Mouse (Mus musculus): ENCODE data around the gene Gspt2. TPM values are rescaled to one million over a fixed set of nuclear protein-coding genes. Genes with fewer than 3 reads are reported as not detected.

Gspt2 gene
- 1.0 and 1.1 TPM in 2 replicates for polyA plus RNA-seq (2015; fragmentation: Nextera tagmentation; extraction: Ambion mirVana)

GRCm38 (mm10) chrX:94635961-94636563, at the start of gene Gspt2:
Gene Gspt2 (plus strand): TSS chrX:94636069.
- Histone ChIP-seq H3K36me3 (ENCODE audit: insufficient read depth, low read length) (no peaks in the 10 kb centered on the region), H3K9me3 (ENCODE audit: low read length) (no peaks in the 10 kb centered on the region), H3K4me2 (replicated peaks; ENCODE audit: low read depth, low read length) (peak within 1 kb of the TSS; percentile 77), H3K4me1 (ENCODE audit: insufficient read depth, low read depth, low read length) (no peaks in the 10 kb centered on the region), H3K27me3 (replicated peaks; ENCODE audit: insufficient read depth, low read length) (no peaks in the 10 kb centered on the region; the same call in 1 of the 2 replicates), H3K27ac (ENCODE audit: low read length) (no peak within 1 kb of the TSS), H3K9ac (replicated peaks; ENCODE audit: low read depth) (no peak within 1 kb of the TSS), H3K4me3 (ENCODE audit: low read depth, low read length) (peak within 1 kb of the TSS; percentile 43)
- peak; percentile 57 for ATAC-seq
- TF ChIP-seq CTCF (IDR thresholded peaks at IDR 0.05) (no peak), EP300 (IDR thresholded peaks at IDR 0.05) (no peak)
- WGBS = 18% methylated on average over 52 of the region's 53 CpGs
- DNase-seq (ENCODE audit: low spot score) = peak; percentile 33

- no peak overlapping the region for H3K9ac ChIP-seq (replicated peaks; ENCODE audit: low read depth)
- DNase-seq (ENCODE audit: low spot score) = peak; percentile 42
- H3K4me3 ChIP-seq (ENCODE audit: low read depth, low read length) = no peak overlapping the region
- 21% methylated on average over 13 of the region's 13 CpGs for WGBS
- no peak overlapping the region for H3K27ac ChIP-seq (ENCODE audit: low read length)
- no peaks in the 10 kb centered on the region for H3K27me3 ChIP-seq (replicated peaks; ENCODE audit: insufficient read depth, low read length)
- H3K4me2 ChIP-seq (replicated peaks; ENCODE audit: low read depth, low read length) = no peak overlapping the region
- H3K36me3 ChIP-seq (ENCODE audit: insufficient read depth, low read length) = no peaks in the 10 kb centered on the region
- TF ChIP-seq CTCF (IDR thresholded peaks at IDR 0.05) (peak; percentile 57), EP300 (IDR thresholded peaks at IDR 0.05) (no peak)
- peak; percentile 60; the same call in 1 of the 2 replicates for ATAC-seq
- no peaks in the 10 kb centered on the region for H3K9me3 ChIP-seq (ENCODE audit: low read length)
- no peaks in the 10 kb centered on the region for H3K4me1 ChIP-seq (ENCODE audit: insufficient read depth, low read depth, low read length)
Observed at GRCm38 (mm10) chrX:94624835-94625803, 10.8 kb upstream of the Gspt2 start.

- WGBS = 64% methylated on average over 8 of the region's 8 CpGs
- ATAC-seq = no peak
Observed at GRCm38 (mm10) chrX:94636911-94637310, 1.0 kb downstream of the Gspt2 start.

GRCm38 (mm10) chrX:94648541-94648940, 12.7 kb downstream of the Gspt2 start:
- Histone ChIP-seq H3K36me3 (ENCODE audit: insufficient read depth, low read length) (no peaks in the 10 kb centered on the region), H3K9ac (replicated peaks; ENCODE audit: low read depth) (no peak overlapping the region), H3K4me2 (replicated peaks; ENCODE audit: low read depth, low read length) (no peak overlapping the region), H3K27me3 (replicated peaks; ENCODE audit: insufficient read depth, low read length) (no peaks in the 10 kb centered on the region), H3K4me3 (ENCODE audit: low read depth, low read length) (no peak overlapping the region), H3K27ac (ENCODE audit: low read length) (no peak overlapping the region), H3K4me1 (ENCODE audit: insufficient read depth, low read depth, low read length) (no peaks in the 10 kb centered on the region), H3K9me3 (ENCODE audit: low read length) (no peaks in the 10 kb centered on the region)
- ATAC-seq (no peak), DNase-seq (ENCODE audit: low spot score) (no peak)
- no peak for TF ChIP-seq CTCF (IDR thresholded peaks at IDR 0.05)
- TF ChIP-seq EP300 (IDR thresholded peaks at IDR 0.05) = no peak

More at GRCm38 (mm10) chrX:94636911-94637310, 1.0 kb downstream of the Gspt2 start:
- Histone ChIP-seq H3K27ac (ENCODE audit: low read length) (no peak overlapping the region), H3K9ac (replicated peaks; ENCODE audit: low read depth) (no peak overlapping the region), H3K36me3 (ENCODE audit: insufficient read depth, low read length) (no peaks in the 10 kb centered on the region), H3K27me3 (replicated peaks; ENCODE audit: insufficient read depth, low read length) (no peaks in the 10 kb centered on the region; the same call in 1 of the 2 replicates), H3K4me2 (replicated peaks; ENCODE audit: low read depth, low read length) (no peak overlapping the region), H3K4me3 (ENCODE audit: low read depth, low read length) (no peak overlapping the region), H3K4me1 (ENCODE audit: insufficient read depth, low read depth, low read length) (no peaks in the 10 kb centered on the region), H3K9me3 (ENCODE audit: low read length) (no peaks in the 10 kb centered on the region)
- TF ChIP-seq CTCF (IDR thresholded peaks at IDR 0.05) (no peak), EP300 (IDR thresholded peaks at IDR 0.05) (no peak)
- no peak for DNase-seq (ENCODE audit: low spot score)

- ATAC-seq = no peak
- DNase-seq (ENCODE audit: low spot score) = peak; percentile 21
- H3K27ac ChIP-seq (ENCODE audit: low read length) = no peak overlapping the region
- H3K9me3 ChIP-seq (ENCODE audit: low read length) = no peaks in the 10 kb centered on the region
- 30% methylated on average over 2 of the region's 2 CpGs for WGBS
- TF ChIP-seq EP300 (IDR thresholded peaks at IDR 0.05) (no peak), CTCF (IDR thresholded peaks at IDR 0.05) (no peak)
- no peak overlapping the region for H3K9ac ChIP-seq (replicated peaks; ENCODE audit: low read depth)
- H3K36me3 ChIP-seq (ENCODE audit: insufficient read depth, low read length) = no peaks in the 10 kb centered on the region
- H3K27me3 ChIP-seq (replicated peaks; ENCODE audit: insufficient read depth, low read length) = no peaks in the 10 kb centered on the region
- no peaks in the 10 kb centered on the region for H3K4me1 ChIP-seq (ENCODE audit: insufficient read depth, low read depth, low read length)
- no peak overlapping the region for H3K4me3 ChIP-seq (ENCODE audit: low read depth, low read length)
- no peak overlapping the region for H3K4me2 ChIP-seq (replicated peaks; ENCODE audit: low read depth, low read length)
Observed at GRCm38 (mm10) chrX:94657734-94658133, 21.9 kb downstream of the Gspt2 start.

- no peaks in the 10 kb centered on the region for H3K36me3 ChIP-seq (ENCODE audit: insufficient read depth, low read length)
Observed at GRCm38 (mm10) chrX:94670814-94671213, 34.9 kb downstream of the Gspt2 start.

More at GRCm38 (mm10) chrX:94670814-94671213, 34.9 kb downstream of the Gspt2 start:
- TF ChIP-seq CTCF (IDR thresholded peaks at IDR 0.05) = no peak
- no peak for TF ChIP-seq EP300 (IDR thresholded peaks at IDR 0.05)
- no peak for DNase-seq (ENCODE audit: low spot score)
- Histone ChIP-seq H3K4me2 (replicated peaks; ENCODE audit: low read depth, low read length) (no peak overlapping the region), H3K4me1 (ENCODE audit: insufficient read depth, low read depth, low read length) (no peaks in the 10 kb centered on the region), H3K9me3 (ENCODE audit: low read length) (no peaks in the 10 kb centered on the region), H3K27ac (ENCODE audit: low read length) (no peak overlapping the region), H3K4me3 (ENCODE audit: low read depth, low read length) (no peak overlapping the region), H3K27me3 (replicated peaks; ENCODE audit: insufficient read depth, low read length) (no peaks in the 10 kb centered on the region), H3K9ac (replicated peaks; ENCODE audit: low read depth) (no peak overlapping the region)
- ATAC-seq = no peak
- 51% methylated on average over 4 of the region's 4 CpGs for WGBS
